Mouse (Mus musculus) right cerebral cortex, postnatal 4 days (tissue): ENCODE data around the gene Lenep.
A peak's percentile ranks its signal among the peaks of the same experiment; 100 is the strongest.

Experiments used
- DNase-seq: peaks from one replicate; pipeline ENCODE4 v3.0.0-alpha.2; 2022

Gene Lenep

GRCm38 (mm10) chr3:89419571-89419970 lies 17.0 kb upstream of the Lenep start:
- no peak for DNase-seq

- DNase-seq = no peak
Measured at GRCm38 (mm10) chr3:89418861-89419250, 16.3 kb upstream of the Lenep start.

DNA sequence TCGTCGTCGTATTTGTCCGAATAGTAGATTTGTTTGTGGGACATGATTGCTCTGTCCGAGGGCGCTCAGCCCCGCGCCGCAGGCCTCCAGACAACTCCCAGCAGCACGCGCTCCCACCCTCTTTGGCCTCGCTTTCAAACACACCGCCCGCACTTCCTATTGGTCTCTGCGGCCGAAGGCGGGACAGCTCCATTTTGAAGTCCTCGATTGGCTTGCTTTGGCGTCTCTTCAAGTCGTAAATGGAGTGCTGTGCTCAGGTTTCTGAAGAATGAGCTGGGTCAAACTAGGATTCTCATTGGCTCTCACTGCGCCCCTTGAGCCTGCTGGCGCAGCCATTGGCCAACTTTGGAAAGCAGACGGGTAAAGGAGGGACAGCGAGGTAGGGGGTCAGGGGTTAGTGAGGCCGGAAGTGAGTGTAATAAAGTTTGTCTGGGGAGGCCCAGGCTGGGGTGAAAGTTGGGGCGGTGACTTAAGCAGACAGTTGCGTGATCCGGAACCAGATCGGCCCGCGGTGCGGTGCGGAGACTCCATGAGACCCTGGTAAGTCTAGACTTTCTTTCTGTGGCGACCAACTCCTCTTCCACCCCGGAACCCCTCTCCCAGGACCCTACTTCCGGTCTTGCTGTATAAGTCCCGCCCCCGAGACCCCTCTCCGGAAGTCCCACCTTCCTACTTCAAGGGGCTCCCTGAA lies 15.7 kb upstream of the Lenep start, which contains the start of the genes Cks1b and Shc1:
Cks1b (minus strand) TSS at position 214 of the 691 bp plus-strand sequence.
Shc1 (plus strand) TSS at position 274 of the 691 bp plus-strand sequence.
- DNase-seq = peak; percentile 85

- no peak for DNase-seq
Measured at GRCm38 (mm10) chr3:89417840-89418169, 15.2 kb upstream of the Lenep start.

- DNase-seq = no peak
Measured at GRCm38 (mm10) chr3:89417131-89417530, 14.5 kb upstream of the Lenep start.

- no peak for DNase-seq
Measured at GRCm38 (mm10) chr3:89416158-89416557, 13.6 kb upstream of the Lenep start.

- peak; percentile 95 for DNase-seq
Measured at GRCm38 (mm10) chr3:89411490-89412393, 9.1 kb upstream of the Lenep start, which contains the start of gene Flad1. Flad1 (minus strand) TSS chr3:89411870.

GRCm38 (mm10) chr3:89410864-89411263 lies 8.3 kb upstream of the Lenep start:
- no peak for DNase-seq

DNA sequence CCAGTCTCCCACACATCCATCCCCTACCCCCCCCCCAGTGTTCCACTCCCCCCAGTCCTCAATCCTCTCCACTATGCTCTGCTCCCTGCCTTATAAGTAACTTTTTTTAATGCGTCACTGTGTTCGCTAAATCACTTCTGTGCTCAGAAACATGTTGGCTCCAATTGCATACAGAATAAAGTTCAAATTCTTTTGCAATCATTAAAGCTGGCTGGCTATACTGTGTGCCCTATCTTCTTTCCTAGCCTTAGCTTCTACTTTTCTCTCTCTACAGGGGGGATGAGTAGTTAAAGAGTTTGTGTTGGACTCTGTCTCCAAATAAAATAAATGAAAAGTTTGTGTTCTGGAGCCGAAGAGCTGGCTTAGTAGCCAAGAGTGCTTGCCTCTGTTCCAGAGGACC lies 7.1 kb upstream of the Lenep start:
- DNase-seq = no peak

- no peak for DNase-seq
Measured at GRCm38 (mm10) chr3:89408448-89408847, 5.9 kb upstream of the Lenep start.

DNA sequence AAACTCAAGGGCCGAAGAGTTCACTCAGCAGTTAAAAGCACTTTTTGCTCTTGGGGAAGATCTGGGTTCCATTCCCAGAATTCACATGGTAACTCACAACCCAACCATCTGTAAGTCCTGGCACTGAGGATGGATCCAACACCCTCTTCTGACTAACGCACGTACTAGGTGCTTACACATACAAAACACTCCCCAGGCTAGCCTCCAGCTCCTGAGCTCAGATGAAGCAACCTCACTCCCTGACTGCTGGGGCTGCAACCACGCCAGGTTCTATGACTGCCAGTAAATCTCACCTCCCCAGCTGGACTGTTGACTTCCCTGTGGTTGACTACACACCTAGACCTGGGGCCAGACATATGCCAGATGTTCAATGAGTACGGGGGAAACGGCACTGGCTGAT lies 4.3 kb upstream of the Lenep start:
- DNase-seq = no peak

DNA sequence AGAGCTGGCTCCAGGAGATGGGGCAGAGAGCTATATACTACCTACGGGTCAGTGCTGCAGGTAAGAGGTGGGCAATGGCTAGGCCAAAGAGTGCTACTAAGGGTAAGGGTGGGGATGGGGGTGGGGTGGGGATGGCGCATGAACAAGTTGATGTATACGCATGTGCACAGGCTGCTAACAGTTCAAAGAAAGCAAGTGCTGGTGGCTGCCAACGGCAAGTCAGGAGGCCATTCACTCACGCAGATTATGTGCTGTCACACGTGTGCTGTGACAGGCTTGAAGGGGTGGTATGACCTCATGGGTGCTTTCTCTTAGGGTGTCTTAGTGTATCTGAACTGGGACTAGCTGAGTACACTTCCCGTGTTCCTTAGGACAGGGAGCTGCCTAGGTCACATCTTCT lies 1.3 kb downstream of the Lenep start:
- DNase-seq = no peak

DNA sequence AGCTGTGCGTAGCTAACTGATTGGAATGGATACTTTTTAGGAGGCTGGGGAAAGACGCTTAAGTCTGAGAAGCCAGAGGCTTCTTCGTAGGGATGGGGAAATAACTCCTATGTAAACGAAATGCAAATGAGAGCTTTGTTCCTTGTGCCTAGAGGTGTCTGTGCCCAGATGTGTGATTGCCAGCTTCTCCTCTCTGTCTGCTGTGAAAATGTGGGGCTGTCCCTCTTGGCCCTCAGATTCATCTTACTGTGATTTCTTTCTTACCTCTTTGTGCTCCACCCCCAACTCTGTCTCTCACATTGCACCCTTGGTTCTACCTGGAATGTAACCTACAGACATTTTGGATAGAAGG lies 6.0 kb downstream of the Lenep start:
- DNase-seq = no peak

DNA sequence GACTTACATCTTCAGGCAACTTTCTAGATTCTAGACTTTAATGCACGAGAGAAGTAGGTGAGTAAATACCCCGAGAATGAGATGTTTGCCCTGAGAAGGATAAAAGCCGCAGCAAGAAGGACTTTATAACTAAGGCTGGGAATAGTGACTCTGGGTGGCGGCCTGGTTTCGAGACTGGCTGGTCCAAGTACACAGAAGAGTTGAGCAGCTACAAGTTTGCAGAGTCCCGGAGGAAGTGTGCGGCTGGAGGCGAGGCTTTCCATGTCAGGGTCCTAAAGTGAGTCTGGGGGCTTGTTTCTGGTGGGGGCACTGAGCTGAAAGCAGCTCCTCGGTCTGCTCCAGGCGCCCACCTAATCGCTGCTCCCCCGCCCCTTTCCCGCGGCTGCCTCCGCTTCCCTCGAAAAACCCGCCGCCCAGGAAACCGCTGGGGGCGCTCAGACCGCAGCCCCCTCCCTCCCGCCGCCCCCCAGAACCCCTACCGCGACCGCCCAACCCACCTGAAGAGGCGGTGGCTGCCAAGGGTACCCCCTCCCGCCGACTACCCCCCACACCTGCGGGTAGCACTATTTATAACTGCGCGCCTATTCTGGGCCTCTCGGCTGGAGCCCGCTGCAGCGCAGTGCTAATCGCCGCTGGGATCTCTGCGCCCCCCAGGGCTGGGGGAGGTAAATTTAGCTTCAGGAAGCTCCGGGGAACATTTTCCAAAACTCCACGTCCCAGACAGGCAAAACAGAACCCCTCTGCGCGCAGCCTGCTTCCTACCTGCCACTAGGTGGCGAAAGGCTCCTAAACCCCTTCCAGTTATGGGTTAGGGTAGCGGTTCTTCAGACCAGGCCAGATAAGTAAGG lies 6.6 kb downstream of the Lenep start:
- DNase-seq = peak; percentile 57

DNA sequence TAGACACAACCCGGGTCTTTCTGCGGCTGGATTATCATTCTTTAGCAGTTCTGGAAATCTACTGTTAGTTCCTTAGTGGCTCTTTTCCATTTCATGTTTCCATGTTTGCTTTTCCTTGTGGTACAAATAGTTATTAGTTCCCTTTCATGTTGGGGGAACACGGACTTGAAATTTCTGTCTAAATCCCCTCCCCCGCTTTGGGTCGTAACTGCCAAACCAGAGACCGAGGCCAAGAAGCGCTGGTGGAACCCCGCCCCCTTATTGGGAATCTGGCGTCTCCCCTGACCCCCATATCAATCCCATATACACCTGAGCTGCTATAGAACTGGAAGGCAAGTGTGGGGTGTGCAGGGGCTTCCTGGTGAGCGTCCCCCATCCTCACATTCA lies 7.2 kb downstream of the Lenep start:
- DNase-seq = no peak

DNA sequence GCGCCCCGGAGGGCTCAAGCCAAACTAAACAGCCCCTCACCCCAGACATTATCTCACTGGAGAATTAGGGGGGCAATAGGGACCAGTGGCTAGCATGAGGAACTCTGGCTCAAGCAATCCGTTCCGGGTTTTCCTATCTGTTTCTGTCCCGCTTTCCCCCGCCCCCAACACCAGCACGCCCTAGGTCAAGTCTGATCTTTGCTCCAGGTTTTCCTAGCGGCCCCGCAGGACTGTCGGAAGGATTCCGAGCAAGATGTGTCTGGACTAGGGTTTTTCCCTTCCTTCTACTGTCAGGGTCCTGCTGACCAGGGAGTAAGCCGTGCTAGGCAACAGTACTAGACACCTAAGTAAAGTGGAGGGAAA lies 7.7 kb downstream of the Lenep start:
- peak; percentile 57 for DNase-seq

DNA sequence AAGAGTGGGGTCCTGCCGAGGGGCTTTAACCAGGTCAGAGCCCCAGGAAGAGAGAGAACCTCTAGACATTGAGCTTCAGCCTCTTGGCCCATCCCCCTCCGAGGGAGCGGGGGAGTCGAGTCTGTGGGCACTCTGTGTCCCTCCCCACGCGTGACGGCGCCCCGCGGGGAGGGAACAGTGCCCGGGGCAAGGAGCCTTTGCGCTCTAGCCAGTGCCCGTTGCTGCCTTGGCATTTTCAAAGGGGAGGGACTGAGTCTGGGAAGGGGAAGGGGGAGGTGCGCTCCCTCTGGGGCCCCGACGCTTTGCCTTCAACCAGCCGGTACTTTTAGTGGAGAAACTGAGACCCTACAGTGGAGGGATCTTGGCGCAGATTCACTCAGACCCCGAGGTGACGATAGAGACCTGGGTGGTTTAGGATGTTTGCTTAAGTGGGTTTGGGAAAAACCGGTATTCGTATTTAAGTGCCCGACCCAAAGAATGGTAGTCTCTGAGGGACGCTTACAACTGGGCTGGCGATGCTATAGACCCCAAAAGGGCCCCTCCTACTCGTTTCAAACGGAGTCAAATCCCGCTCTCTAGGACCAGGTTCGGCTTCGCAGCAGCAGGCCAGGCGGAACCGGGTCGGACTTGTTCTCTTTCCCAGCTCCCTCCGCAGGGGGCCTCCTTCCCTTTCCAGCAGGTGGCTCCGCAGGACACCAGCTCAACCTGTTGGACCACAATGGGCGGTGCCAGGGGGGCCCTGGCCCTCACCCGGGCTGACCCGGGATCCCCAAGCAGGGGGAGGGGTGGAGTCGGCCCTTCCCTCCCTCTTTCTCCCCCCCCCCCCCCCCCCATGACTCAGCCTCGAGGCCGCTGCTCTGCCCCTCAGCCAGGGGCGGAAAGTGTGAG lies 8.3 kb downstream of the Lenep start, which contains the start of gene Zbtb7b:
Zbtb7b (minus strand) TSS at position 771 of the 888 bp plus-strand sequence.
- peak; percentile 53 for DNase-seq

DNA sequence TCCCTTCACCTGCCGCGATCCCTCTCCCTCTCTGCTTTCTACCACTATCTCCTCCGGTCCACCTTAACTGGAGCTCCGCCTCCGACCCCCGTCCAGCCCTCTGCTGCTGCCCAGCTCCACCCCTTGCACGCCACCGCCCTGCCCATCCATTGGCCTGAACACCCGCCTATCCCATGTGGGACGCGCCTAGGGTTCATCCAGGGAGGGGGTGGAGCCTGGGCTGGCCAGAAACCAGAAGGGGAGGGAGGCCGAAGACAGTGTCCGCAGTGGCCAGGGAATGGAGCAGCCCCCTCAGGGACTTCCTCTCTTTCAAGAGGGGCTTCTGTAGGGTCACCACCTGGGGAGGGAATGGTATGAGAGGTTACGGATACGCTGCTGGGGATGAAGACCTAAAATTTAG lies 9.0 kb downstream of the Lenep start:
- peak; percentile 84 for DNase-seq

- no peak for DNase-seq
Measured at GRCm38 (mm10) chr3:89392871-89393311, 9.7 kb downstream of the Lenep start.

DNA sequence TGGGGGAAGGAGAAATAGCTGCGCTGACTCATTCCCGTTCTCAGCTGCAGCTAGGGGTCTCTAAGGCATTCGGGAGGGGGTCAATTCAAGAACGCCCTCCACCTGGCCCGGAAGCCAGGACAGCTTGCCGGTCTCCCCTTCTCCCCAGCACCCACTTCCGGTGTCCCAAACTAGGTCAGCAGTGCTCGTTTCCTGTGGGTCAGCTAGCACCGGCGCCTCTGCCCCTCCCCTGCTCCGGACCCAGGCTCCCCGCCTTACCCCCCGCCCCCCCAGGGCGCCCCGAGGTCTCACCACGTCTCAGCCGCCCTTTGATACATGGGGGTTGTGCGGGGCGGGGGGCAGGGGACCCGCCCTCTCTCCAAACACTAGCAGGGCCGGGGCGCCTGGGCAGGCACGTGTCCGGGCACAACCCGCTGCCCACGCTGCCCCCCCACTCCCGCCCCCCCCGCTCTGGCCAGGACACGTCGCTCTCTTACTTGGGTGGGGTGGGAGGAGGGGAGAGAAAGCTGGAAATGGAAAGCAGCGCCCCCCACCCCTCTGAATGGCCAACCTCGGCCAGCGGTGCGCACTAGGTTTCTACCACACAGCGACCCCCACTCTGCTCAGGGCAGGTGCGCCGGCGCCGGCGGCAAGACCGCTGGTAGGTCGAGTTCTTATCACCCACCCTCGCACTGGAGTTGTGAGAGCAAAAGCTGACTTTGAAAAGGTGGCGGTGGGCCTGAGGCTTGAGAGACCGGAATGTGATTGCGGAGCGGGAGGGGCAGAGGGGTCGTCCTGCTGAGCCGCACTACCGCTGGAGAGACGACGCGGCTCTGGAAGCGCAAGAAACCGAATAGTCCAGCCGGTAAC lies 10.7 kb downstream of the Lenep start:
- no peak for DNase-seq
